Mouse (Mus musculus) R1 (cell line): ENCODE results near the gene Heph.

Source experiments
- DNase-seq: peaks from one replicate; pipeline ENCODE4 v3.0.0-alpha.2; 2018; ENCODE audit warnings: low read depth, low spot score

The Heph gene

DNA sequence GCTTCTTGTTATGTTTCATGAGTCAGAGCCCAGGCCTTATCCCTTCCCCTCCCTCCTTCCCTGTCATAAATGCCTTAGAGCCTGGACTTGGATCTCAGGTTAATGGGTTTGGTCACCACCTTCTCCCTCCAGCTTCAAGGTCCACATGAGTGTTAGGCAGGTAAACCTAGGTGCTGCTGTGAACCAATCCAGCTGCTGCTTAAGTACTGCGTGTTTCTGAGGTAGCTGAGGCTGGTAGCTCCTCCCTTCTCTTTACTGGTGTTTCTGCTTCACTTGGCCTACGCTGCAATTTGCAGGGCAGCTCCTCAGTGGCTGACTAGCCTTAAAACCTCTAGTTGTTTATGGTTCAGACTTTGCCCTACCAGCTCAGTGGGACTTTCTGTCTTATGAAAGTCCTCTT, at the start of gene Heph:
Gene Heph, plus strand, starts transcription at position 211 of the 400 bp plus-strand sequence.
- no peak for DNase-seq

DNA sequence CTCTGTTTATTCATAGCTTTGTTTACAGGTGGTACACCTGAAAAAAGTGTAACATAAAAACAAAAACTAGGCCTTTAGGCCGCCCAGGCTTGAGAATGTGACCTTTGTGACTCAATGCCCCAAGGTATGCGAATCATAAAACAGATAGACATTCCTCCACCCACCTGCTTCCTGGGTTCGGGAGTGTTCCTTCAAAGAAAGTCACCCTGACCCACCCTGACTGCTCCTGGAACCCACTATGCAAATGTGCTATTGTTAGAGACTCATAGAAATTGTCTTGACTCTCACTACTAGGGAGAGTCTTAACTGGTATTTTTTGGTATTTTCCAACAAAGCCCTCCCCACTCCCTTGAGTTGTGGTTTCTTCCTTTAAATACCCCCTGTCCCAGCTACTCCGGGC, 39.8 kb upstream of the Heph start:
- peak; percentile 69 for DNase-seq

DNA sequence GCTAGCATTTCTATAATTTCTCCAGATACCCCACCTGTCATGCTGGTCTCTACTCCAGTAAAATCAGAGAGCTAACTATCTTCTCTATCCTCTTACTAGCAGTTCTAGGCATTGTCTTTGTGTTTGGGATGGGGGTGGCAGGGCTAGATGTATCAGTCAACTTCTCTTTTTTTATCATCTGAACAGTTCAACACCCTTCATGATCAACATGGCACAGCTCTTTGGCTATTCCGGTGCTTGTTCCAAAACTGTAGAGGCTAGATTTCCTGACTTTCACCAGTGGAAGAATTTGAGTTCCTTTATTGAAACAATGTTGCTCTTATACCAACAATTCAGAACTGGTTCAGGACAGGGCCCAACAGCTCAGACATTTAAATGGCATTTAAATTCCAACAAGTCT, 38.2 kb upstream of the Heph start:
- DNase-seq = no peak

DNA sequence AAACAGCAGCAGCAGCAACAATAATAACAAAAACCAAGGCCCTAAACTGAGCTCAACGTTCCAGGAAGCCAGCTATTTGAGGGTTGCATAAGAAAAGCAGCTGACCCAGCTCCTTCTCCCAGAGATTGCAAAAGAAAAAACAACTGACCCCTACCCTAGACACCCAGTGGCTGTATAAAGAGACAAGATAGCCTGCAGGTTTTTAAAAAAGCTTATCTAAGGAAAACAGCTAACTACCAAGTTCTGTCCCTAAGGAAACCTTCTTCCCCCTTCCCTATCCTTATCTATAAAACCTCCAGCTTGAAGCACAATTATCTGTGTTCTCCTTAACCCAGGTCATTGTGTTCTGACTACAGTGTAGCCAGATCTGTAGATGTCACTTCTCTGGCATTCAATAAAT, 37.4 kb upstream of the Heph start:
- no peak for DNase-seq

DNA sequence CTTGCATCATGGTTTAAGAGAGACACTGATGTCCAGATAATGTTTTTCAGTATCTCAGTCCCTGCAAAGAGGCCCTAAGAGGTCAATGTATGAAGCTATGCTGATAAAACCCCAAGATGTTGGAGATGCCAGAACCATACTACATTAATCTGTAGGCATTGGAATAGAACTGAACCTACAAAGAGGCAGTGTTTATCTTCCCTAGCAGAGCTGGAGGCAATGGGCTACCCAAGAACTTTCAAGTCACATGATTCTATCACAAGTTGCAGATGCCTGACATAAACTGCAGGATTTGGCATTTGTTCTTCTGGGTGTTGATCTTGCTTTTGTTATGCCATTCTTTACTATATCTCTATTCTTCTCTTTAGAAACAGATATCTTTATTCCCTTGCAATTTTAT, 35.8 kb upstream of the Heph start:
- no peak for DNase-seq

DNA sequence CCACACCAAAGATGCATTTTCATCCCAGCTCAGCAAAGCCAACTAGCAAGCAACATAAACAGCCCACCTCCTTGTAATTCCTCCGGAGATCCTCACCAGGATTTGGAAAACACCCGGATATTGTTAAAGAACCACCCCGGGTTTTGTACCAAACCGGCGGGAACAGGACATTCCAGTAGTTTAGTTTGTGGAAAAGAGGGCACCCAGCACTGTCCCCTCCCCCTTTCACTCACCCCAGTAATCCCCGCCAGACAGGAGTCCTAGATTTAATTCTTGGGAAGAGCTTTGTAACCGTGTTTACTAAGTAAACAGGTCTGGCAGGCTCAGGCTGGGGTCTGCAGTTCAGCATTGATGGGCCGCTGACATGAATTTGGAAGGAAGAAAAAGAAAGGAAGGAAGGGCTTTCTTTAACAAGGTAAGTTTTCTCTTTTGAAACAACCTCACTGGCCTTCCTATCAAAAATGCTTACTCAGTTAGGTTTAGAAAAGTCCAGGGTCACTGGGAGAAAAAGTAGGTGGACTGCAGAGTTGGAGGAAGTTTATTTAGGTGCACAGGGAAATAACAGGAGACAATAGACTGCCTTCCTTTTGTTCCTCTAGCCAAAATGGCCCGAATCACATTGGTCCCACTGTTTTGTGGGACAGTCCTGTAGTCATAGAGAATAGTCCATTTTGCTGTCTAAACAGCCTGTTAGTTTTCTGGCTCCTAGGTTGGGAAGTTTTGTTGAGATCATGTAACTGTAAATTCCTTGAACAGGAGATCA, 1.2 kb downstream of the Heph start, which contains the start of gene Hsf3:
Gene Hsf3, minus strand, starts transcription at position 94 of the 763 bp plus-strand sequence.
- peak; percentile 2 for DNase-seq

DNA sequence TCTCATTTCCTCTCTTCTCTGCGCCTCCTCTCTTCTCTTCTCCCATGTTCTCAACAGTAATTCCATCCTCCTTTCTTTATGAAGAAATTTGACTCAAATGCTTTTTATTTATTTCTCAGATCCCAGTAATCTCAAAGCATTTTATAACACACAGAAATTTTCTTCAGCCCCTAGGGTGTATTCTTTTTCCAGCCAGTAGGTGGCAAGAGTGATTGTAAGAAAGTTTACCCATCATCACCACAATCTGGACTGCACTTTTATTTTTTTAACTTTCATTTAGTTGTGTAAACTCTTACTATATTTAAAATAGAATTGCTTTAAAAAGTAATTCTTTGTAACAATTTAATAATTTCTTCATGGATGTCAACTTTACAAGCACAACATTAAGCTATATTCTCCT, 46.4 kb downstream of the Heph start:
- peak; percentile 9 for DNase-seq
